Mouse (Mus musculus): ENCODE data around the gene Dcaf4. TPM values are rescaled to one million over a fixed set of nuclear protein-coding genes. Genes with fewer than 3 reads are reported as not detected.

The Dcaf4 gene
- total RNA-seq (2023): 1 to 10 TPM; 5.8 to 5.9 TPM

GRCm38 (mm10) chr12:83520311-83520890 lies at the start of gene Dcaf4:
Dcaf4 (plus strand) TSS chr12:83520466.

GRCm38 (mm10) chr12:83487476-83487991 lies 32.7 kb upstream of the Dcaf4 start, which contains the start of gene Dpf3:
Dpf3 (minus strand) TSS chr12:83487716.

Other genes with a start within 250 kb of the Dcaf4 start
- 1 to 10 TPM; 2.3 to 2.6 TPM for gene Dpf3, start 32.8 kb upstream of the Dcaf4 start, total RNA-seq (2023)
- 10 to 100 TPM; 23.8 to 28.0 TPM for gene Zfyve1, start 76.8 kb downstream of the Dcaf4 start, total RNA-seq (2023)
- 100 to 1,000 TPM; 124 to 135 TPM for gene Rbm25, start 110.8 kb downstream of the Dcaf4 start, total RNA-seq (2023)
- gene Psen1, start 167.7 kb downstream of the Dcaf4 start, total RNA-seq (2023): 100 to 1,000 TPM; 122 to 126 TPM
- not detected for gene Papln, start 243.2 kb downstream of the Dcaf4 start, total RNA-seq (2023)